Mouse (Mus musculus) hindbrain, embryonic 14.5 days (tissue): ENCODE measurements at regions not wholly inside any gene's neighbourhood (a gene's known extent, or its start where the extent isn't known, plus 50 kb on each side); places are given as distances from the start of the nearest gene placed in this dataset.

ENCODE experiments used
- ATAC-seq: fragments of 200-750 bp; cut with Nextera tagmentation; 2 replicates; pipeline ENCODE4 v1.8.0; 2017; ENCODE audit warnings: moderate number of reproducible peaks, mild to moderate bottlenecking, moderate TSS enrichment, moderate library complexity; ENCODE audit not compliant: low FRiP score
- DNase-seq: peaks from one replicate; pipeline ENCODE4 v3.0.0-alpha.2; 2015; ENCODE audit warnings: low spot score
- H3K27ac ChIP-seq: fragments of 300-500 bp; sonication (generic); 2 replicates; pipeline ENCODE4 v1.5.1; 2014; ENCODE audit warnings: mild to moderate bottlenecking, moderate library complexity
- H3K27me3 ChIP-seq: fragments of 300-500 bp; sonication (generic); 2 replicates; pipeline ENCODE4 v1.6.1; 2014; ENCODE audit warnings: mild to moderate bottlenecking, low read length, mixed read lengths; ENCODE audit not compliant: control insufficient read depth, insufficient read depth
- H3K36me3 ChIP-seq: fragments of 300-500 bp; sonication (generic); replicated peaks from 2 replicates; pipeline ENCODE4 v1.6.1; 2014; ENCODE audit not compliant: control insufficient read depth, insufficient read depth
- H3K4me1 ChIP-seq: fragments of 300-500 bp; sonication (generic); replicated peaks from 2 replicates; pipeline ENCODE4 v1.6.1; 2014; ENCODE audit warnings: antibody characterized with exemption, low read length, mixed read lengths; ENCODE audit not compliant: control insufficient read depth, insufficient read depth
- H3K4me2 ChIP-seq: fragments of 300-500 bp; sonication (generic); replicated peaks from 2 replicates; pipeline ENCODE4 v1.6.1; 2014; ENCODE audit warnings: mild to moderate bottlenecking, moderate library complexity
- H3K4me3 ChIP-seq: fragments of 300-500 bp; sonication (generic); replicated peaks from 2 replicates; pipeline ENCODE4 v1.5.1; 2014; ENCODE audit warnings: mild to moderate bottlenecking, low read length
- H3K9ac ChIP-seq: fragments of 300-500 bp; sonication (generic); 2 replicates; pipeline ENCODE4 v1.6.1; 2014
- H3K9me3 ChIP-seq: fragments of 300-500 bp; sonication (generic); 2 replicates; pipeline ENCODE4 v1.6.1; 2016; ENCODE audit warnings: low read length; ENCODE audit not compliant: control insufficient read depth
- WGBS: fragments of 180-500 bp; shearing (Covaris S2); extraction: QIAGEN DNeasy Blood & Tissue Kit; methylation state at CpG from one replicate; pipeline ENCODE4 v1.1.7; 2014; 5-methylcytosine and 5-hydroxymethylcytosine counted together

- no peak overlapping the region for H3K4me3 ChIP-seq
- no peak overlapping the region for H3K9ac ChIP-seq
- no peak overlapping the region for H3K27ac ChIP-seq
- no peaks in the 10 kb centered on the region for H3K9me3 ChIP-seq
- ATAC-seq, result no peak
- H3K36me3 ChIP-seq, result no peaks in the 10 kb centered on the region
- H3K4me2 ChIP-seq, result no peak overlapping the region
- 92% methylated on average over 6 of the region's 6 CpGs for WGBS
- H3K4me1 ChIP-seq, result no peaks in the 10 kb centered on the region
- no peaks in the 10 kb centered on the region for H3K27me3 ChIP-seq
- no peak for DNase-seq
Observed at GRCm38 (mm10) chr3:52829069-52829468, 188.0 kb downstream of the Cog6 start.

GRCm38 (mm10) chr3:52828473-52828872, 188.6 kb downstream of the Cog6 start:
- no peak overlapping the region for H3K9ac ChIP-seq
- H3K4me3 ChIP-seq, result no peak overlapping the region
- WGBS, result 84% methylated on average over 4 of the region's 4 CpGs
- no peak overlapping the region for H3K27ac ChIP-seq
- DNase-seq (no peak), ATAC-seq (no peak)
- no peaks in the 10 kb centered on the region for H3K9me3 ChIP-seq
- H3K4me1 ChIP-seq, result no peaks in the 10 kb centered on the region
- H3K4me2 ChIP-seq, result no peak overlapping the region
- no peaks in the 10 kb centered on the region for H3K27me3 ChIP-seq
- no peaks in the 10 kb centered on the region for H3K36me3 ChIP-seq

GRCm38 (mm10) chr3:52822848-52823247, 194.2 kb downstream of the Cog6 start:
- no peak for ATAC-seq
- no peaks in the 10 kb centered on the region for H3K9me3 ChIP-seq
- H3K27ac ChIP-seq, result no peak overlapping the region
- no peak overlapping the region for H3K9ac ChIP-seq
- no peak overlapping the region for H3K4me2 ChIP-seq
- H3K36me3 ChIP-seq, result no peaks in the 10 kb centered on the region
- no peak for DNase-seq
- 0 out of 2 replicates have a peak, but pooled peaks cover 6% of the 10 kb centered on the region for H3K4me1 ChIP-seq
- no peak overlapping the region for H3K4me3 ChIP-seq
- WGBS, result 31% methylated on average over 5 of the region's 5 CpGs
- H3K27me3 ChIP-seq, result no peaks in the 10 kb centered on the region

- H3K9ac ChIP-seq, result no peak overlapping the region
- H3K36me3 ChIP-seq, result no peaks in the 10 kb centered on the region
- no peak overlapping the region for H3K4me3 ChIP-seq
- 0 out of 2 replicates have a peak, but pooled peaks cover 6% of the 10 kb centered on the region for H3K4me1 ChIP-seq
- no peak overlapping the region for H3K27ac ChIP-seq
- H3K9me3 ChIP-seq, result no peaks in the 10 kb centered on the region
- DNase-seq, result no peak
- no peaks in the 10 kb centered on the region for H3K27me3 ChIP-seq
- H3K4me2 ChIP-seq, result no peak overlapping the region
- ATAC-seq, result no peak
- WGBS, result 23% methylated on average over 5 of the region's 5 CpGs
Observed at GRCm38 (mm10) chr3:52821450-52821849, 195.6 kb downstream of the Cog6 start.

GRCm38 (mm10) chr3:52818401-52818800, 198.6 kb downstream of the Cog6 start:
- no peaks in the 10 kb centered on the region for H3K27me3 ChIP-seq
- WGBS, result 91% methylated on average over 4 of the region's 4 CpGs
- DNase-seq (no peak), ATAC-seq (no peak)
- H3K9ac ChIP-seq, result no peak overlapping the region
- H3K4me2 ChIP-seq, result no peak overlapping the region
- H3K27ac ChIP-seq, result no peak overlapping the region
- no peaks in the 10 kb centered on the region for H3K36me3 ChIP-seq
- 0 out of 2 replicates have a peak, but pooled peaks cover 6% of the 10 kb centered on the region for H3K4me1 ChIP-seq
- no peaks in the 10 kb centered on the region for H3K9me3 ChIP-seq
- no peak overlapping the region for H3K4me3 ChIP-seq

GRCm38 (mm10) chr3:52817416-52817815, 199.6 kb downstream of the Cog6 start:
- Histone ChIP-seq H3K9ac (no peak overlapping the region), H3K4me1 (0 out of 2 replicates have a peak, but pooled peaks cover 2% of the 10 kb centered on the region), H3K4me2 (no peak overlapping the region), H3K36me3 (no peaks in the 10 kb centered on the region), H3K9me3 (no peaks in the 10 kb centered on the region), H3K27ac (no peak overlapping the region), H3K27me3 (no peaks in the 10 kb centered on the region), H3K4me3 (no peak overlapping the region)
- 82% methylated on average over 6 of the region's 6 CpGs for WGBS
- DNase-seq (no peak), ATAC-seq (no peak)

GRCm38 (mm10) chr3:52815497-52815896, 201.5 kb downstream of the Cog6 start:
- Histone ChIP-seq H3K36me3 (no peaks in the 10 kb centered on the region), H3K4me3 (no peak overlapping the region), H3K4me2 (no peak overlapping the region), H3K27me3 (no peaks in the 10 kb centered on the region), H3K4me1 (no peaks in the 10 kb centered on the region), H3K9ac (no peak overlapping the region), H3K27ac (no peak overlapping the region), H3K9me3 (no peaks in the 10 kb centered on the region)
- WGBS, result 24% methylated on average over 7 of the region's 7 CpGs
- no peak for DNase-seq
- no peak for ATAC-seq

GRCm38 (mm10) chr3:52802324-52802723, 214.7 kb downstream of the Cog6 start:
- WGBS, result 91% methylated on average over 5 of the region's 5 CpGs
- Histone ChIP-seq H3K9me3 (no peaks in the 10 kb centered on the region), H3K27ac (no peak overlapping the region), H3K4me2 (no peak overlapping the region), H3K4me3 (no peak overlapping the region), H3K36me3 (no peaks in the 10 kb centered on the region), H3K4me1 (no peaks in the 10 kb centered on the region), H3K27me3 (no peaks in the 10 kb centered on the region), H3K9ac (no peak overlapping the region)
- no peak for DNase-seq
- ATAC-seq, result no peak

- no peak for DNase-seq
Observed at GRCm38 (mm10) chr3:52801446-52801845, 215.6 kb downstream of the Cog6 start.

GRCm38 (mm10) chr3:52800673-52801072, 216.4 kb downstream of the Cog6 start:
- H3K4me1 ChIP-seq, result no peaks in the 10 kb centered on the region
- H3K4me2 ChIP-seq, result no peak overlapping the region
- no peak for ATAC-seq
- H3K4me3 ChIP-seq, result no peak overlapping the region
- H3K27ac ChIP-seq, result no peak overlapping the region
- DNase-seq, result peak; percentile 27
- 82% methylated on average over 3 of the region's 3 CpGs for WGBS
- H3K9ac ChIP-seq, result no peak overlapping the region
- H3K9me3 ChIP-seq, result no peaks in the 10 kb centered on the region
- H3K27me3 ChIP-seq, result no peaks in the 10 kb centered on the region
- H3K36me3 ChIP-seq, result no peaks in the 10 kb centered on the region

More at GRCm38 (mm10) chr3:52801446-52801845, 215.6 kb downstream of the Cog6 start:
- no peaks in the 10 kb centered on the region for H3K9me3 ChIP-seq
- 94% methylated on average over 5 of the region's 5 CpGs for WGBS
- H3K4me2 ChIP-seq, result no peak overlapping the region
- H3K9ac ChIP-seq, result no peak overlapping the region
- no peaks in the 10 kb centered on the region for H3K27me3 ChIP-seq
- H3K4me3 ChIP-seq, result no peak overlapping the region
- H3K27ac ChIP-seq, result no peak overlapping the region
- ATAC-seq, result no peak
- no peaks in the 10 kb centered on the region for H3K36me3 ChIP-seq
- H3K4me1 ChIP-seq, result no peaks in the 10 kb centered on the region
